Mouse (Mus musculus) layer of hippocampus, adult 8-10 months (tissue): ENCODE data around the gene Rnase1. TPM values are rescaled to one million over a fixed set of nuclear protein-coding genes. Genes with fewer than 3 reads are reported as not detected.

Experiments
- total RNA-seq, 4 experiments: library from RNA; stranded (reverse); gene quantifications; 2 replicates each; pipeline ENCODE4 v1.2.4; 2022

Rnase1 gene
- total RNA-seq, 4 experiments from 2014 or later = 2.7 to 5.0 (median 3.1) TPM

Other genes with a start within 250 kb of the Rnase1 start
- gene Klhl33, start 249.3 kb downstream of the Rnase1 start, total RNA-seq = 1 to 10 TPM; 5.1 to 6.4 (median 5.8) TPM
- gene Osgep, start 221.9 kb downstream of the Rnase1 start, total RNA-seq = 10 to 100 TPM; 30.4 to 37.1 (median 34.9) TPM
- 10 to 100 TPM; 61.2 to 67.5 (median 64.1) TPM for gene Apex1, start 221.8 kb downstream of the Rnase1 start, total RNA-seq
- gene Pip4p1, start 215.9 kb downstream of the Rnase1 start, total RNA-seq = 100 to 1,000 TPM in 1 of 4 experiments, 10 to 100 TPM in 3; 87.5 to 104 (median 94.3) TPM
- gene Pnp, start 215.7 kb downstream of the Rnase1 start, total RNA-seq = 10 to 100 TPM; 14.9 to 21.4 (median 18.2) TPM
- 10 to 100 TPM in 3 of 4 experiments, 1 to 10 TPM in 1; 8.5 to 15.5 (median 10.8) TPM for gene Gm49342, start 202.3 kb downstream of the Rnase1 start, total RNA-seq
- 1 to 10 TPM; 1.3 to 2.0 (median 1.5) TPM for gene Pnp2, start 190.8 kb downstream of the Rnase1 start, total RNA-seq
- under 1 TPM in 1 of 4 experiments, not detected in 3; 0.20 TPM for gene Rnase10, start 139.0 kb downstream of the Rnase1 start, total RNA-seq
- not detected for gene Rnase9, start 104.9 kb downstream of the Rnase1 start, total RNA-seq
- not detected for gene Rnase11, start 96.6 kb downstream of the Rnase1 start, total RNA-seq
- gene Rnase12, start 89.1 kb downstream of the Rnase1 start, total RNA-seq = not detected
- not detected for gene Olfr750, start 72.3 kb downstream of the Rnase1 start, total RNA-seq
- 10 to 100 TPM; 14.0 to 46.9 (median 27.4) TPM for gene Rnase4, start 55.7 kb downstream of the Rnase1 start, total RNA-seq
- gene Ang, start 55.6 kb downstream of the Rnase1 start, total RNA-seq = 10 to 100 TPM in 2 of 4 experiments, 1 to 10 TPM in 2; 3.9 to 15.2 (median 8.4) TPM
- gene Eddm3b, start 32.4 kb downstream of the Rnase1 start, total RNA-seq = not detected
- under 1 TPM in 2 of 4 experiments, not detected in 2; 0.45 to 0.50 TPM for gene Rnase6, start 22.9 kb downstream of the Rnase1 start, total RNA-seq
- under 1 TPM in 1 of 4 experiments, not detected in 3; 0.74 TPM for gene Rnase2b, start 15.5 kb upstream of the Rnase1 start, total RNA-seq
- gene Ang2, start 52.4 kb upstream of the Rnase1 start, total RNA-seq = not detected
- gene Ear14, start 56.6 kb upstream of the Rnase1 start, total RNA-seq = not detected
- gene Rnase2a, start 109.3 kb upstream of the Rnase1 start, total RNA-seq = not detected
- not detected for gene Gm7247, start 215.0 kb upstream of the Rnase1 start, total RNA-seq